Mouse (Mus musculus) midbrain, embryonic 11.5 days (tissue): ENCODE data around the gene Cryba4. TPM values are rescaled to one million over a fixed set of nuclear protein-coding genes. Genes with fewer than 3 reads are reported as not detected.

Experiments
- ATAC-seq: fragments of 200-750 bp; cut with Nextera tagmentation; 2 replicates; pipeline ENCODE4 v1.8.0; 2017; ENCODE audit warnings: moderate TSS enrichment, moderate library complexity; ENCODE audit not compliant: low FRiP score
- DNase-seq: peaks from one replicate; pipeline ENCODE4 v3.0.0; 2015; ENCODE audit warnings: low spot score; ENCODE audit errors: missing footprints
- H3K27ac ChIP-seq: fragments of 300-500 bp; sonication (generic); 2 replicates; pipeline ENCODE4 v1.5.1; 2014; ENCODE audit warnings: low read depth, low read length
- H3K27me3 ChIP-seq: fragments of 300-500 bp; sonication (generic); 2 replicates; pipeline ENCODE4 v1.6.1; 2014; ENCODE audit warnings: mild to moderate bottlenecking, low read length, moderate library complexity, mixed read lengths; ENCODE audit not compliant: control insufficient read depth, insufficient read depth
- H3K36me3 ChIP-seq: fragments of 300-500 bp; sonication (generic); 2 replicates; pipeline ENCODE4 v1.6.1; 2014; ENCODE audit warnings: mild to moderate bottlenecking, low read length, moderate library complexity, mixed read lengths; ENCODE audit not compliant: control insufficient read depth, insufficient read depth
- H3K4me1 ChIP-seq: fragments of 300-500 bp; sonication (generic); 2 replicates; pipeline ENCODE4 v1.6.1; 2014; ENCODE audit warnings: low read length; ENCODE audit not compliant: control insufficient read depth, insufficient read depth
- H3K4me2 ChIP-seq: fragments of 300-500 bp; sonication (generic); 2 replicates; pipeline ENCODE4 v1.6.1; 2014; ENCODE audit warnings: mild to moderate bottlenecking, moderate library complexity
- H3K4me3 ChIP-seq: fragments of 300-500 bp; sonication (generic); 2 replicates; pipeline ENCODE4 v1.5.1; 2014; ENCODE audit warnings: low read depth, low read length
- H3K9ac ChIP-seq: fragments of 300-500 bp; sonication (generic); 2 replicates; pipeline ENCODE4 v1.6.1; 2014; ENCODE audit warnings: low read length
- H3K9me3 ChIP-seq: fragments of 300-500 bp; sonication (generic); 2 replicates; pipeline ENCODE4 v1.6.1; 2016; ENCODE audit warnings: low read length; ENCODE audit not compliant: control insufficient read depth
- WGBS: fragments of 180-500 bp; shearing (Covaris S2); extraction: QIAGEN DNeasy Blood & Tissue Kit; methylation state at CpG from one replicate; pipeline ENCODE4 v1.1.7; 2014; 5-methylcytosine and 5-hydroxymethylcytosine counted together
- polyA plus RNA-seq: library from polyadenylated mRNA; unstranded; fragments of >200 nt; fragmentation: Nextera tagmentation; extraction: Ambion mirVana; gene quantifications from 2 replicates; pipeline ENCODE4 v1.2.1, GENCODE M21; 2014

Gene Cryba4
- 0.52 and 2.0 TPM in 2 replicates for polyA plus RNA-seq

DNA sequence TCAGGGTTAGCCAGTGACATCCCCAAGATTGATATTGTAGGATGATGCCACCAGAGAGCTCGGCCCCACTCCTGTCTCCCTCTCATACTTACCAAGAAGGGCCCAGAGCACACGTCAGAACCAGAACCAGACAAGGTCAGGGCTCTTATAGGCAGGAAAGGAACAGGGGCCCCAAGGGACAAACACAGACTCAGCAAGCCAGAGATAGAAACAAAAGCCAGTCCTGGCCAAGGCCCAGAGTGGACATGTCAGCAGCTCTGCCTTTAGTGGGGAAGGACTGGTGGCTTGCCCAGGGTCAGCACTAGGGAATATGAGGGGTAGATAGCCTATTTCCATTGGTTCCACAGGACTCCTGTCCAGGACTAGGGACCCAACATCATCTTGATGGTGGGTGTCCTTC is at the start of gene Cryba4:
Cryba4 (minus strand) TSS at position 119 of the 400 bp plus-strand sequence.
- H3K27me3 ChIP-seq = no peaks in the 10 kb centered on the region
- WGBS = 58% methylated on average over 2 of the region's 2 CpGs
- DNase-seq (no peak), ATAC-seq (no peak)
- H3K27ac ChIP-seq = no peak within 1 kb of the TSS
- no peak within 1 kb of the TSS for H3K4me3 ChIP-seq
- no peaks in the 10 kb centered on the region; the same call in 1 of the 2 replicates for H3K4me1 ChIP-seq
- H3K9me3 ChIP-seq = no peaks in the 10 kb centered on the region
- H3K36me3 ChIP-seq = no peaks in the 10 kb centered on the region
- no peak within 1 kb of the TSS for H3K9ac ChIP-seq
- no peak within 1 kb of the TSS for H3K4me2 ChIP-seq

DNA sequence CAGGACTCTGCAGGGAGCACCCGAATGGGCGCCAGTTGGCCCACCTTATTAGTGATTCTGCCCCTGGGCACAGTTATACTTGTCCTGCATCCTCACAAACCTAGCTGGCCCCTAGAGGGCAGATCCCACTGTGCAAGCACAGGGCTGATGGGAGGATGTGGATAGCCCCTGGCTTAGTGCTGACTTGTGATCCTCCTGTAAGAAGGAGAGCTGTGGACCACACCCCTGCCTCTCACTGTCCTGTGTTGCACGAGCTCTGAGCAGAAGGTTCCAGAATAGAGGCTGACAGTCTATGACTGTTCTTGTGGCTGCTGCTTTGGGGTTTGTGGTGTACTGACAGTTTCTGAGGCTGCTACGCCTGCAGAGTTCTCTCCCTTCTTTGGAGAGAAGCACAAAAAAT is 49.4 kb upstream of the Cryba4 start:
- 80% methylated on average over 4 of the region's 4 CpGs for WGBS
- no peak for DNase-seq

DNA sequence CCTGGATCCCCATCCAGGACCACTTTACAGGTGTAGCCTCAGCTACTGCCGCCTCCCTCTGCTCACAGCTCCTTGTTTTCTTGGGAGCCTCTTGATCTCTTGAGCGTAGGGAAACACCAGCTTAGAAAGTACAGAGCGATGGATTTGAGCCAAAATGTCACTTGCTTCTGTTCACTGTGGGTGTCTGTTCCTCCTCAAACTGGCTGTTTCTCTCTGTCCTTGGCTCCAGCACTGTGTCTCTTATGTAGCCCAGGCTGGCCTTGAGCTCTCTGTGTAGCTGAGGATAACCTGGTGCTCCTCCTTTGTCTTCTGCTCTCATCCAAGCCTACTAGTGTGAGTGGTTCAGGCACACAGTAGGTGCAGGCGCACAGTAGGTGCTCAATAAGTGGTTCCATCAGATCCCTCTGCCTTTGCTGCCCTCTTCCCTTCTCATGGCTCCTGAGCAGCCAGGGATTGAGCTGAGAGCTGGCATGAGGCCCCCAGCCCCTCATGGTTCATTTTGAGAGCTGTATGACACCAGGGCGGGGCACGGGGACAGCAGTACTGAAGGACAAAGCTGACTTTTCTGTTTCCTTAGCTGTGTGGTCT is 48.5 kb upstream of the Cryba4 start:
- Histone ChIP-seq H3K9me3 (no peaks in the 10 kb centered on the region), H3K4me1 (no peaks in the 10 kb centered on the region), H3K27ac (no peak overlapping the region), H3K36me3 (no peaks in the 10 kb centered on the region), H3K27me3 (no peaks in the 10 kb centered on the region), H3K4me2 (no peak overlapping the region), H3K9ac (no peak overlapping the region), H3K4me3 (no peak overlapping the region)
- ATAC-seq (no peak), DNase-seq (no peak)
- 96% methylated on average over 6 of the region's 6 CpGs for WGBS

More for the DNA sequence above, 49.4 kb upstream of the Cryba4 start:
- no peaks in the 10 kb centered on the region for H3K9me3 ChIP-seq
- H3K36me3 ChIP-seq = no peaks in the 10 kb centered on the region
- no peak overlapping the region for H3K9ac ChIP-seq
- H3K4me1 ChIP-seq = no peaks in the 10 kb centered on the region
- ATAC-seq = no peak
- H3K4me3 ChIP-seq = no peak overlapping the region
- no peak overlapping the region for H3K4me2 ChIP-seq
- H3K27me3 ChIP-seq = no peaks in the 10 kb centered on the region
- H3K27ac ChIP-seq = no peak overlapping the region

DNA sequence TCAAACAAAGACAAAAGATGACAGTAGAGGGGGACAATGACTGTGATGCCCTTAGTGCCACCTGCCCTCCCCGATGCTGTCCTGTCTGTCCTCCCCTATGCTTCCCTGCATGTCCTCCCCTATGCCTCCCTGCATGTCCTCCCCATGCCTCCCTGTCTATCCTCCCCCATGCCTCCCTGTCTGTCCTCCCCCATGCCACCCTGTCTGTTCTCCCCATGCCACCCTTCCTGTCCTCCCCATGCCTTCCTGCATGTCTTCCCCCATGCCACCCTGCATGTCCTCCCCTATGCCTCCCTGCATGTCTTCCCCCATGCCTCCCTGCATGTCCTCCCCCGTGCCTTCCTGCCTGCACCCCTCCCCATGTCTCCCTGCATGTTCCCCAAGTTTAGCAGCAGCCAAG is 47.8 kb upstream of the Cryba4 start:
- Histone ChIP-seq H3K36me3 (no peaks in the 10 kb centered on the region), H3K27me3 (no peaks in the 10 kb centered on the region), H3K4me1 (peaks cover 5% of the 10 kb centered on the region), H3K27ac (no peak overlapping the region), H3K9me3 (no peaks in the 10 kb centered on the region), H3K4me2 (no peak overlapping the region), H3K4me3 (no peak overlapping the region), H3K9ac (no peak overlapping the region)
- 90% methylated on average over 2 of the region's 2 CpGs for WGBS
- no peak for ATAC-seq
- DNase-seq = no peak

DNA sequence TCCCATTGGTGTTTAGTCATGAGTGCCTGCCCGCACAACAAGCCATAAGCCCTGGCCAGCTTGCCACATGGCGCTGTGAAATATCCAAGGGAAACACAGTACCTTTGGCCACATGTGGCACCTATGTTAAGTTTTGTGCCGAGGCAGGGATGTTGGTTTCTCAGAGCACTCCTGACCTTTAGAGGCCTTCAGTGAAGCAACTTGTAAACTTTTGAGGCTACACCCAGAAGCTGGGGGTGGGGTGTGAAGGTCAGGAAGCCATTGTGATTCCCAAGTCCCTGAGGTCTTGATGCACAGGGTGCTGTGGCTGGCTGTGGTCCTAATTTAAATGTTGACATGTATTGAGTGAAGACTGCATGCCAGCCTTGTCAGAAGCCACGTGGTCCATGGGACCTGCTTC is 47.1 kb upstream of the Cryba4 start:
- H3K4me1 ChIP-seq = peaks cover 10% of the 10 kb centered on the region
- no peak overlapping the region for H3K4me2 ChIP-seq
- H3K27me3 ChIP-seq = no peaks in the 10 kb centered on the region
- H3K9ac ChIP-seq = no peak overlapping the region
- no peak overlapping the region for H3K27ac ChIP-seq
- ATAC-seq (no peak), DNase-seq (no peak)
- no peaks in the 10 kb centered on the region for H3K36me3 ChIP-seq
- H3K9me3 ChIP-seq = no peaks in the 10 kb centered on the region
- H3K4me3 ChIP-seq = no peak overlapping the region
- 91% methylated on average over 4 of the region's 4 CpGs for WGBS

DNA sequence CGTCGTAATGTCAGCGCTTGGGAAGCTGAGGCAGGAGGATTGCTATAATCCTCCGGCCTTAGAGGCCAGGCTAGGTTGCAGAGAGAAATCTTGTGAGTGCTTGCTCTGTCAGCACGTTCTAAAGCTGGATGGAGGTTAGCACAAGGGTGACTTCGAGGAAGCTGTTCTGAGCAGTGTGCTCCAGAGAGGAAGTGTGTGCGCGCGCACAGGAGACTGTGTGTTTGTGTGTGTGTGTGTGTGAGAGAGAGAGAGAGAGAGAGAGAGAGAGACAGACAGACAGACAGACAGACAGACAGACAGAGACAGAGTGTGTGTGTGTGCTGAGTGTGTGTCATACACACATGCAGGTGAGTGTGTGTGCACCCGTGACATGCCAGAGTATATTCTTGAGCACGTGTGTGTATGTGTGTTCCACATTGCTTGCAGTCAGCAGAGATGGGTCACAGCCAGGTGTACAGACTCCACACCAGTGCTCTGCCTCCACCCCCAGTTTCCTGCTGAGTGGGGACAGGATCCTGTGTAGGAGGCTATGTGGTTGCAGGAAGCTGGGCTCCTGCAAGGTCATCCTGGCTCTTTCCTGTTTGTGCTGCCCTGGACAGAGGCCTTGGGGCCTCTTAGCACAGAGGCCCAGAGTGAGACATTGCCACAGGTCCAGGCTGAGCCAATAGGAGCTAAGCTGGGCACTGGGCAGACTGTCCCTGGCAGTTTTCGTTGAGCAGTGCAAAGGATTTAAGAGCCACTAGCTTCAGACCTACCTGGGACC is 46.1 kb upstream of the Cryba4 start:
- H3K4me3 ChIP-seq = no peak overlapping the region
- DNase-seq = no peak
- no peaks in the 10 kb centered on the region for H3K27me3 ChIP-seq
- ATAC-seq = no peak
- H3K36me3 ChIP-seq = no peaks in the 10 kb centered on the region
- 90% methylated on average over 12 of the region's 12 CpGs for WGBS
- H3K4me2 ChIP-seq = no peak overlapping the region
- peaks cover 10% of the 10 kb centered on the region for H3K4me1 ChIP-seq
- H3K27ac ChIP-seq = no peak overlapping the region
- no peak overlapping the region for H3K9ac ChIP-seq
- no peaks in the 10 kb centered on the region for H3K9me3 ChIP-seq

DNA sequence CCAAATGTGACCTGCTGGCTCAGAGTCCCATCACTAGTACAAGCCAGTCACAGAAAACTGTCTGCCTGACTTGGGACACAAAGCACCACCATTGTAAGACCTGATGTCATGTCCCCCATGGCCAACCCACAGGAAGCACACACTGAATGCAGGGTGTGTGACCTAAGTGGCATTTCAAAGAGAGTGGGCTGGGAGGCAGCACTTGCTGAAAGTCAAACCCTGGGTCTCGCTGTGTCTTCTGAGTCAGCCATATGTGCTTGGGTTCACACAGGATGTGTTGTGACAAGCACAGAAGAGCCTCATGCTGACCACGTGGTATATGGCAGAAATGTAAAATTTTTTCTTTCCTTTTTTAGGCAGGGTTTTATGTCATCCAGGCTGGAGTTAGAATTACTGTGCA is 44.9 kb upstream of the Cryba4 start:
- WGBS = 77% methylated on average over 2 of the region's 2 CpGs
- no peak overlapping the region for H3K27ac ChIP-seq
- H3K27me3 ChIP-seq = no peaks in the 10 kb centered on the region
- H3K4me3 ChIP-seq = no peak overlapping the region
- H3K4me1 ChIP-seq = peaks cover 10% of the 10 kb centered on the region
- no peak for DNase-seq
- ATAC-seq = no peak
- no peak overlapping the region for H3K4me2 ChIP-seq
- H3K9me3 ChIP-seq = no peaks in the 10 kb centered on the region
- H3K36me3 ChIP-seq = no peaks in the 10 kb centered on the region
- no peak overlapping the region for H3K9ac ChIP-seq

DNA sequence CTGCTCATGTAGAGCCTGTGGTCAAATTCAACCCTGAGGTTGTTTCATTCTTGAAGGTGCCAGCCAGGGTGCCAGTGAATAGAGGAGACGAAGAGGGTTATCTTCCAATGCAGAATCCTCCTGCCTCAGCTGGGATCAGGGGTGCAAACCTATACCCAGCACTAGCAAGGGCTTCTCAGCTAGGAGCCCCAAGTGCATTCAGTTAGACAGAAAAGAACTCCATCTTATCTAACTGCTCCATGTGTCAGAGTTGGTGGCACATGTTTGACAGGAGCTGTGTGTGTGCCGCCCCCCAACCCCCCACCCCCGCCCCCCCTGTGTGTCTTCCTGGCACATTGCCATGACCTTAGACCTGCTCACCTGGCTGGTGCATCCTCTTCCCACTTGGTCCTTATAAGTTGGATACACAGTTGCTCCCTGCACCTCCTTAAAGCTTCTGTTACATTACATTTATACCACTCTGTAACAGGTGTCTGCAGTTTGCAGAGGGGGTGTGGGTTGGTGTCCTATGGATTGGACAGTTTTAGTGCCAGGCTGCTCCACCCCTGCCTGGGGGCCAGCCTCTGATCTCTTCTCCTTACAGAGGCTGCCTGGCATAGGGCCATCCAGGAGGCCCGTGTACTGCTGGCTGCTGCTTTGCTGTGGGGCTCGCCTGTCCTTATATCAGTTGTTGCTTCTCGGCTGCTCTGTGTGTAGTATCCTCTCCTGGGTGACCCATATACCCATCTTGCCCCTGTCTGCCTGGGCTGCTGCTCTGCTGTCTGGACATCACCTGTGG is 44.3 kb upstream of the Cryba4 start:
- no peak overlapping the region for H3K27ac ChIP-seq
- H3K4me1 ChIP-seq = peaks cover 10% of the 10 kb centered on the region
- H3K4me3 ChIP-seq = no peak overlapping the region
- H3K9ac ChIP-seq = no peak overlapping the region
- DNase-seq = no peak
- no peak for ATAC-seq
- 84% methylated on average over 6 of the region's 6 CpGs for WGBS
- H3K9me3 ChIP-seq = no peaks in the 10 kb centered on the region
- H3K36me3 ChIP-seq = no peaks in the 10 kb centered on the region
- H3K27me3 ChIP-seq = no peaks in the 10 kb centered on the region
- no peak overlapping the region for H3K4me2 ChIP-seq

DNA sequence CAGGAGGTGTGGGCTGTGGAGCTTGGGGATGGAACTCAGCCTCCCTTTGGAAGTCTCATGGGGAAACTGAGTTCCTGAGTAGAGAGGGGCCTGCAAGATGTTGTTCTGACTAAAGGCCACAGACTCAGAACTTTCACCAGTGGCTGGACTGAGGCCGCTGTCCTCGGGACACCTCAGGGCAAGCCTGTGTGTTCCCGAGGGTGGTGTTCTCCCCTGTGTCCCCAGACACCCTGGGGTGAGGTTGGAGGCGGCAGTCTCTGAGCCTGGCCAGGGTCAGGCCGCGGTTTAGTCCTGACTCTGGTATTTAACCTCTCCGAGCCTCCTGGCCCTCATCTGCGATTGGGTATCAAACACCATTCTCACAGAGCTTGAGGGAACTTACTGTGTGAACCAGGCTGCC is 43.2 kb upstream of the Cryba4 start:
- H3K9ac ChIP-seq = no peak overlapping the region
- WGBS = 56% methylated on average over 8 of the region's 8 CpGs
- no peak for DNase-seq
- H3K27me3 ChIP-seq = no peaks in the 10 kb centered on the region
- H3K27ac ChIP-seq = no peak overlapping the region
- H3K9me3 ChIP-seq = no peaks in the 10 kb centered on the region
- H3K4me3 ChIP-seq = no peak overlapping the region
- no peak for ATAC-seq
- H3K4me2 ChIP-seq = no peak overlapping the region
- no peaks in the 10 kb centered on the region for H3K36me3 ChIP-seq
- peaks cover 10% of the 10 kb centered on the region for H3K4me1 ChIP-seq
